Mouse (Mus musculus) ovary, adult 18-20 months (tissue): ENCODE measurements around the gene Il22ra2.
A peak's percentile ranks its signal among the peaks of the same experiment; 100 is the strongest.
"Not testable (repeated sequence)": the region's sequence is repeated elsewhere in the genome, so short reads cannot be mapped to it uniquely, and the experiment has no call there.

ENCODE experiments used
- DNase-seq: peaks from one replicate; pipeline ENCODE4 v3.0.0; 2022; ENCODE audit warnings: low spot score, mixed read lengths

Gene Il22ra2

DNA sequence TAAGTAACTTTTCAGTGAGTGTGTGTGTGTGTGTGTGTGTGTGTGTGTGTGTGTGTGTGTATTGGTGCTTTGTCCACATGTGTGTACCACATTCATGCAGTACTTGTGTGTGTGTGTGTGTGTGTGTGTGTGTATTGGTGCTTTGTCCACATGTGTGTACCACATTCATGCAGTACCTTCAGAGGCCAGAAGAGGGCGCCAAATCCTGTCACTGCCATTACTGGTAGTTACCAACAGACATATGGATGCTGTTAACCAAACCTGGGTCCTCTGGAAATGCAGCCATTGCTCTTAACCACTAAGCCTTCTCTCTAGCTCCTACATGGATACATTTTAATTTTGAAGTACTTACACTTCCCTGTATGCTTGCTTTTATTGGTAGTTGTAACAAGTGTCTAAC is 20.3 kb upstream of the Il22ra2 start:
- not testable (repeated sequence) for DNase-seq

GRCm38 (mm10) chr10:19603231-19603630 is 18.6 kb upstream of the Il22ra2 start:
- no peak for DNase-seq

DNA sequence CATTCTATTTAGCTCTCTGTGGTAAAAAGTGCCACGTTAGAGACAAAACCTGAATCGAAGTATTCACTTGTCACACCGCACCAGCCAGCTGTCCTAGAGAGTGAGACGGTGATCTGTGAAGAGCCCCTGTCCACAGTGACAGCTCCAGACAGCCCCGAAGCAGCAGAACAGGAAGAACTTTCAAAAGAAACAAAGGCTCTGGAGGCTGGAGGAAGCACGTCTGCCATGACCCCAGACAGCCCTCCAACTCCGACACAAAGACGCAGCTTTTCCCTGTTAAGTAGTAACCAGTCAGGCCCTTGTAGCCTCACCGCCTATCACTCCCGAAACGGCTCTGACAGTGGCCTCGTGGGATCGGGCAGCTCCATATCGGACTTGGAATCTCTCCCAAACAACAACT is 12.7 kb upstream of the Il22ra2 start:
- DNase-seq: no peak

GRCm38 (mm10) chr10:19611616-19612015 is 10.2 kb upstream of the Il22ra2 start:
- DNase-seq: no peak

- peak; percentile 21 for DNase-seq
Observed at GRCm38 (mm10) chr10:19613111-19613753, 8.6 kb upstream of the Il22ra2 start.

GRCm38 (mm10) chr10:19619736-19620135 is 2.1 kb upstream of the Il22ra2 start:
- no peak for DNase-seq

- no peak for DNase-seq
Observed at GRCm38 (mm10) chr10:19624617-19625016, 2.8 kb downstream of the Il22ra2 start.

- DNase-seq: no peak
Observed at GRCm38 (mm10) chr10:19627342-19627741, 5.5 kb downstream of the Il22ra2 start.

- no peak for DNase-seq
Observed at GRCm38 (mm10) chr10:19627748-19628147, 6.0 kb downstream of the Il22ra2 start.

GRCm38 (mm10) chr10:19631616-19632195 is 9.9 kb downstream of the Il22ra2 start:
- no peak for DNase-seq

DNA sequence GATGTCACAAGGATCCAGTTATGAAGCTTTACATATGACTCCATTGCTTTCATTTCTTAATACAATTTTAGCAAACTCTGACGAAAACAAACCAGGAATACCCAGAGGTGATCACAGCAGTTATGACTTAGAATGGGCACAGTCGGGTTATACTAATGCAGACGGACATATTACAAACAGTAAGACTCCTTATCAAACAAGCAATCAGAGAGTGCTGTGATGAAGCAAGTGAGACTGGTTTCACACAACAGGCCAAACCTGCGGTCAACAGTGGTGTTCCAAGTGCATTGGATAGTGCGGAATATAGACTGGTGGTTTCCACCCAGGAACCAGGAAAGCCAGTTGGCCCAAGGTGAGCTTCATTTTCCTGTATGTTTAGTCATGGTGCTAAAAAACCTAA is 17.1 kb downstream of the Il22ra2 start:
- DNase-seq: no peak

DNA sequence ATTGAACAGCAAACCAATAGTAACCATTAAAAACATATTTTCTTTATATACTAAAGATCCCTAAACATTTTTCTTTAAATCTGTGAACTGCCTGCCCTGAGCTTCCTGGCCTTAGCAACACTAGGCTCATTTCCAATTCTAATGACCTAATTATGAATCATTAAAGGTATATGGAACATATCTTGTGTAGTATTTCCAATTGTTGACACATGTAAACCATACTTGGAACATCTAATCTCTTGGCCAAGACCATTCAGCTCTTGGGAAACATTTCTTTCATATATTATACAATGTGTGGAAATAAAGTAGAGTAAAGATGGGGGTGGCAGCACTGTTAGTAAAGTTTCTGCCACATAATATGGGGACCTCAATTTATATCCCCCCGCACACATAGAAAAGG is 17.8 kb downstream of the Il22ra2 start:
- DNase-seq: no peak

- no peak for DNase-seq
Observed at GRCm38 (mm10) chr10:19645119-19645518, 23.3 kb downstream of the Il22ra2 start.

DNA sequence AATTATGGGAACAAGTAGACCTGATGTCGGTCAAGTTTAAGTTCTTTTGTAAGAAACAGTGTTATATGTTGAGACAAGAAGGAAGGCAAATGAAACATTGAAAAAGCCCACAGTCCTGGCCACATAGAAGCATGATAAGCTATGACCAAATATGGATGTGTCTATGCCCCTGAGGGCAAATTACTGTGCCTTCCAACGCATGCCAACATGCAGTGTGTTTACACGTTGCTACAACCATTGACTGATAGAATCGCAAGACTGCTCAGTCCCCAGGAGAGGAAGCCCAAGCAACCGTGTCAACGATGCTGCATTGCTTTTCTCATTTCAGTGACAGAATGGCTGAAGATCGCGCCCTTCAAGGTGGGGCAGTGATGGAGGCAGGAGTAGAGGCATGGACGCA is 35.6 kb downstream of the Il22ra2 start:
- DNase-seq: no peak

GRCm38 (mm10) chr10:19659953-19660352 is 38.2 kb downstream of the Il22ra2 start:
- DNase-seq: no peak

DNA sequence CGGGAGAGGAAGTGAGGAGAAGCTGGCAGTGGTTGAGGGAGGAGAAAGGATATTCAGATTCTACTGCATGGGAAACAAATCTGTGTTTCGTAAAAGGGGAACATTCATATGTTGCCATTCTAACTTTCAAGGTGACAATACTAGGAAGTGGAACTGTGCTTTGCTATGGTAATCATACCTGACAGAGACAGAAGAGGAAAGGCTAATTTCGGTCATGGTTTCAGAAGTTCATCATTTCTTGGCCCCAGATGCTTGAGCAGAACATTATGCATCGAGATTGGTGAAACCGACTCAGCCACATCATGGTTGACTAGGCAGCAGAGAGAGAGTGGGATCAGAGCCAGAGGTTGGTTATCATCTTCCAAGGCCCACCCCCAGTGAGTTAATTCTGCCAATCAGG is 47.2 kb downstream of the Il22ra2 start:
- no peak for DNase-seq

DNA sequence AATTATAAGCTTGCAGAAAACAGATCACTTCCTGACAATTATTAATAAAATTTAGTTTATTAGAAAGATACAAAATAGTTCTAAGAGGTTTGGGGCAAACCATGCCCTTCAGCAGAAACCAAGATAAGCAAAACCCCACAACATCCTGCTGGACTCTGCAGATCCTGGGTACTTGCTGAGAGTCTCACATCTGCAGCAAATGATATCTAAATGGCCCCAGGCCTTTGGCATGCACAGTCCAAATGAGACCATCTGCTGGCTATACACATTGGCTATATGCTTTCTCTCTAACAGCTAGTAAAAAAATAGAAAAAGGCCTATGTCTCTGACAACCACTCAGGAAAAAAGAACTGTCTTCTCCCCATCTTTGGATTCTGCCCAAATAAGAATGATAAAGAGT is 50.2 kb downstream of the Il22ra2 start:
- no peak for DNase-seq

DNA sequence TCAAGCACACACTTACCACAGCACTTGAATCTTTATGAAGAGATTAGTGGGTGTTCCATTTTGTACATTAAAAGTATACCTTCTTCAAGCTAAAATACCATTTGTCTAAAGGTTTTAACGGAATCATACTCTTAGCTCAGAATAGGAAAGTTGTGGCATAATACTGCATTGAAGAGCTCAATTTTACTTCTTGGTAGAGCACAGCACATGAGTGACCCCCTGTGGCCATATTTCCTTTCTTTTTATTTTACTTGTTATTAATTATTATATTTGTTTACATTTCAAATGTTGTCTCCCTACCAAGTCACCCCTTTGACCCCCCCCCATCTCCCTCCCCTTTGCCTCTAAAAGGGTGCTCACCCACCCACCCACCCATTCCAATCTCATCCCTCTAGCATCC is 51.3 kb downstream of the Il22ra2 start:
- DNase-seq: no peak
